Mouse (Mus musculus): ENCODE data around the gene Arvcf. TPM values are rescaled to one million over a fixed set of nuclear protein-coding genes. Genes with fewer than 3 reads are reported as not detected.

Arvcf gene
- polyA plus RNA-seq, 1 experiment = 2.6 TPM

GRCm38 (mm10) chr16:18455407-18455806 is 107.4 kb downstream of the Arvcf start:
- Histone ChIP-seq H3K36me3 (replicated peaks; ENCODE audit: low read length) (peaks cover 95% of the 10 kb centered on the region), H3K4me1 (peaks cover 36% of the 10 kb centered on the region)

More at GRCm38 (mm10) chr16:18455407-18455806, 107.4 kb downstream of the Arvcf start:
- Histone ChIP-seq H3K27me3 (replicated peaks) (peaks cover 6% of the 10 kb centered on the region), H3K9me3 (no peaks in the 10 kb centered on the region), H3K4me3 (replicated peaks) (no peak overlapping the region)
- TF ChIP-seq GATA1 (IDR thresholded peaks at IDR 0.05; ENCODE audit: borderline replicate concordance, low read length) (no peak), FLI1 (IDR thresholded peaks at IDR 0.05; ENCODE audit: low read length) (no peak)

Other genes with a start within 250 kb of the Arvcf start
- gene Rtn4r, start 220.5 kb upstream of the Arvcf start, polyA plus RNA-seq (2012; ENCODE audit: insufficient read depth, low replicate concordance) = 56.5 and 164 TPM in 2 replicates
- gene Ccdc188, start 130.3 kb upstream of the Arvcf start, polyA plus RNA-seq (2012; ENCODE audit: insufficient read depth, low replicate concordance) = not detected in 2 replicates
- 18.6 and 41.2 TPM in 2 replicates for gene Zdhhc8, start 113.0 kb upstream of the Arvcf start, polyA plus RNA-seq (2012; ENCODE audit: insufficient read depth, low replicate concordance)
- 3.9 and 21.7 TPM in 2 replicates for gene Trmt2a, start 99.5 kb upstream of the Arvcf start, polyA plus RNA-seq (2012; ENCODE audit: insufficient read depth, low replicate concordance)
- 283 and 648 TPM in 2 replicates for gene Ranbp1, start 99.5 kb upstream of the Arvcf start, polyA plus RNA-seq (2012; ENCODE audit: insufficient read depth, low replicate concordance)
- gene Gm49776, start 89.9 kb upstream of the Arvcf start, polyA plus RNA-seq (2012; ENCODE audit: insufficient read depth, low replicate concordance) = 1.3 TPM in 1 of 2 replicates, not detected in the other
- gene Dgcr8, start 58.9 kb upstream of the Arvcf start, polyA plus RNA-seq (2012; ENCODE audit: insufficient read depth, low replicate concordance) = 0.77 and 2.5 TPM in 2 replicates
- 17.3 and 33.0 TPM in 2 replicates for gene Tango2, start 79 bp upstream of the Arvcf start, polyA plus RNA-seq (2012; ENCODE audit: insufficient read depth, low replicate concordance)
- 6.9 TPM in 1 of 2 replicates, not detected in the other for gene Txnrd2, start 78.2 kb downstream of the Arvcf start, polyA plus RNA-seq (2012; ENCODE audit: insufficient read depth, low replicate concordance)
- 52.8 and 53.5 TPM in 2 replicates for gene Comt, start 78.7 kb downstream of the Arvcf start, polyA plus RNA-seq (2012; ENCODE audit: insufficient read depth, low replicate concordance)
- gene Gnb1l, start 150.5 kb downstream of the Arvcf start, polyA plus RNA-seq (2012; ENCODE audit: insufficient read depth, low replicate concordance) = 2.7 and 11.4 TPM in 2 replicates
- gene Rtl10, start 150.7 kb downstream of the Arvcf start, polyA plus RNA-seq (2012; ENCODE audit: insufficient read depth, low replicate concordance) = 1.9 TPM in 1 of 2 replicates, not detected in the other
- gene Tbx1, start 242.5 kb downstream of the Arvcf start, polyA plus RNA-seq (2012; ENCODE audit: insufficient read depth, low replicate concordance) = not detected in 2 replicates